Mouse (Mus musculus) urinary bladder, adult 2 months (tissue): Measurements from ENCODE around the gene Zfp27. TPM values are rescaled to one million over a fixed set of nuclear protein-coding genes. Genes with fewer than 3 reads are reported as not detected.
"Not testable (repeated sequence)": the region's sequence is repeated elsewhere in the genome, so short reads cannot be mapped to it uniquely, and the experiment has no call there.

ENCODE experiments used
- DNase-seq: peaks from one replicate; pipeline ENCODE4 v3.0.0; 2022; ENCODE audit warnings: low spot score
- polyA plus RNA-seq: library from polyadenylated mRNA; depleted of rRNA; stranded (reverse); fragments of >200 nt; gene quantifications from 2 replicates; pipeline ENCODE4 v1.2.3, GENCODE M21; 2012; rRNA removed

The Zfp27 gene
- polyA plus RNA-seq, 1 experiment: 6.0 TPM

DNA sequence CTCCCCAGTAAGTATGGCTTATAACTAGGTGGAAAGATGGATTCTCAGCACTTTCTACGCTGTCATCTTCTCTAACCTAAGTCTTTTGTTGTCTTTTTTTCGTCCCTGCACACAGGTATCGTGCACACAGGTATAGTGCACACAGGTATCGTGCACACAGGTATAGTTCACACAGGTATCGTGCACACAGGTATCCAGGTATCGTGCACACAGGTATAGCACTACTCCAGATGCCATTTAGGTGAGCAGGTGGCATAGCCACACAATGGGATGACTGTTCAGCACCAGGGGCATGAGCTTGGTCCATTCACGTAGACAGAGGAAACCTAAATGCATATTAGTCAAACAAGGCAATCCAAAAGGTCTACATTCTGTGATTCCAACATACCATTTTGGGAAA, 15.9 kb downstream of the Zfp27 start:
- no peak for DNase-seq

DNA sequence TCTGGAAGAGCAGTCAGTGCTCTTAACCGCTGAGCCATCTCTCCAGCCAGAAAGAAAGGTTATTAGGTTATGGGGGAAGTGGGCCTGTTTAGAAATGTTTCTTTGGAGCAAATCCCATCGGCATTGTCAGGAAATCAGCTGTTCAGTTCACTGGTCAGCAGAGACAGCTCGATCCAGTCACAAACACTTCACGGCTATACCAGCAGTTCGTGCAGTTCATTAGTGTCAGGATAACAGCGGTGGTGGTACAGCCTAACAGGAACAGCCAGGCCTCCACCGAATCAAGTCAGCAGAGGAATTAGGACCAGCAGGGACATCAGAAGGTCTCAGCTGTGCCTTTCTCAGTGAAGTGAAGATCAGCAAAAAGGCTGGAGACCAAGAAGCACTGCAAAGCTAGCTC, 25.5 kb downstream of the Zfp27 start:
- DNase-seq: no peak

DNA sequence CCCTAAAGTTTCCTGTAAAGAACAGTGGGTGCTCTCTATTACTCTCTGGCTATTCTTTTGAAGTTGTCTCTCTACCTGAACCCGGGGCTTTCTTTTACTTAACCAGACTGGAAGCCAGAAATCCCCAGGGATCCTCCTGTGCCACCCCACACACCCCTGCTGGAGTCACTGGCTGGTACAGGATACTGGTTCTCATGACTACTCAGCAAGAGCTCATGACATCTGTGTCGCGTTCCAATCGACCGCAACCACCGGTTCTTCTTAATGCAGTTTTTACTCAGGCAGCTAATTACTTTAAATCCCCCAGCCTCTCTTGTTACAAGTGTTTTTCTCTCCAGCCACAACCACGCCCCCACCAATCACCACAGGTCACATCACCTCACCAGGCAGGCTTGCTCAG, 26.3 kb downstream of the Zfp27 start:
- no peak for DNase-seq

DNA sequence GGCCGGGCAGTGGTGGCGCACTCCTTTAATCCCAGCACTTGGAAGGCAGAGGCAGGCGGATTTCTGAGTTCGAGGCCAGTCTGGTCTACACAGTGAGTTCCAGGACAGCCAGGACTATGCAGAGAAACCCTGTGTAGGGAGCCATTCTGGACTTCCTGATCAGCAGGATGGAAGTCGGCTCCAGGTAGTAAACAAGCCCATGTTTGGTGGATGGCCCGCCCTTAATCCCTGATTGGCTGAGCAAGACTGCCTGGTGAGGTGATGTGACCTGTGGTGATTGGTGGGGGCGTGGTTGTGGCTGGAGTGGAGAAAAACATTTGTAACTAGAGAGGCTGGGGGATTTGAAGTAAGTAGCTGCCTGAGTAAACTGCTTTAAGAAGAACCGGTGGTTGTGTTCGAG, 28.8 kb downstream of the Zfp27 start:
- not testable (repeated sequence) for DNase-seq

DNA sequence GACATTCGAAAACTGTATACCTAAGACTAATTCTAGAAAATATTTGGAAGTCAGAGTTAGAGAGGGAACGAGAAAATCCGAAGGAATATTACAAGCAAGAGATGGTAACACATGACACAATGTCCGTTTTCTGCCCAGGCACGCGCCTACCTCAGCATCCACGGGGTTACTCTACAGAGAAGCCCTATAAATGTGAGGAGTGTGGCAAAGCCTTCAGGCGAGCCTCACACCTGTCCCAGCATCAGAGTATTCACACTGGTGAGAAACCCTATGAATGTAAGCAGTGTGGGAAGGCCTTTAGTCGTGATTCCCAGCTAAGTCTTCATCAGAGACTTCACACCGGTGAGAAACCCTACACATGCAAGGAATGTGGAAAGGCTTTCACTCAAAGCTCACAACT, 32.1 kb downstream of the Zfp27 start:
- DNase-seq: no peak

DNA sequence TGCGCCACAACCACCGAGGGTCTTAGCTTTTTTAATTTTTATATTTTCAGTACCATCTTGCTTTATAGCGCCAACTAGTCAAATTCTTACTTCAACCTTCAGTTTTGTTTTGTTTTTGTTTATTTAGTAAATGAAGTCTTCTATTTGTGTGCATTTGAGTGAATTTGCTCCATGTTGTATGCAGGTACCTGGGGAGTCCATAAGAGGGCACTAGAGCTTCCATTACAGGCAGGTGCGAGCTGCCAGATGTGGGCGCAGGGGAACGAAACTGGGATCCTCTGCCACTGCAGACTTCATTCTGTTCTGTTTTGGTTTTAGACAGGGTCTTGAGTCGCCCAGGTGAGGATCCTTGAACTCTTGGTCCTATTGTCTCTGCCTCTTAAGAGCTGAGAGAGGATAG, 44.7 kb downstream of the Zfp27 start:
- no peak for DNase-seq

DNA sequence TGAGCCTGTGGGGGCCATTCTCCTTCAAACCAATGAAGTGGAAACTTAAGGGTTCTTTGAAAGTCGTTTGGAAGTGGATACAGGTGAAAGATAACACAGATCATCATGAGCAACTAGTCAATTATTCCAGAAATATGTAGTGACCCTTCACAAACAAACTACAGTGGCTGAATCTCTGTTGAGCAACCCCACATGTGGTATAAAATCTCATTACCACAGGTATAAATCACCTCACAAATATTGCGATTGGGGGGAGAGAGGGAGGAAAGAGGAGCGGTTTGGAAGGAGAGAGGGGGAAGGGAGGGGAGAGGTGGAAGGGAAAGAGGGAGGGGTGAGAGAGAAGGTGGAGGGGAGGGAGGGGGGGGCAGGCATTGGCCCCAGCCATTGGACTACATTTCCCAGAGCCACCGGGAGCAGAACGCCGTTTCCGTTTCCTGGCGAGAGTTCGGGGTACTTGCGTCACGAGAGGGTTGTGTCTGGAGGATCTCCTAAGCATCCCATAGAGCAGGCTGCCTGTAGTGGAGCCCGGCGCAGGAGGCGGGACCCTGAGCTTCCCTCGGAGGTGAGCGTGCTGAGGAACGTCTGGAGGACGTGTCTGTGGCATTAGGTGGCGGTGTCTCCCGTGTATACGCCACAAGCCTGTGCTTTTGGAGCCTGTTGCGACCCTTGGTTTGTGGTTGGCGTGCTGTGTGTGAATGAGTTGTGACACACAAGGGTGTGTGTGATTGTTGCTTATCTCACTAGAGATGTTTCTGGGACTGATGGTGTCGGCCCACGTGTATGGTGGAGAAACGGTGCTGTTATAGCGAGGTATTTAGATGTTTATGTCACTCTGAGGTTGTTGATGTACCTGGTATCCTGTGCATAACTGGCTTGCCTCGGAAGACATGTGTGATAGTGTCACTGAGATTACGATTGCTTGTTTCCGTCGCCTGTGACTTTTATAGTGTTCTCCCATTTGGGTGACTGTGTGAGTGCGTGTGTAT, 46.5 kb downstream of the Zfp27 start, which contains the start of gene Zfp420:
Zfp420 (plus strand) TSS at position 448 of the 986 bp plus-strand sequence.
- DNase-seq: peak; percentile 49

DNA sequence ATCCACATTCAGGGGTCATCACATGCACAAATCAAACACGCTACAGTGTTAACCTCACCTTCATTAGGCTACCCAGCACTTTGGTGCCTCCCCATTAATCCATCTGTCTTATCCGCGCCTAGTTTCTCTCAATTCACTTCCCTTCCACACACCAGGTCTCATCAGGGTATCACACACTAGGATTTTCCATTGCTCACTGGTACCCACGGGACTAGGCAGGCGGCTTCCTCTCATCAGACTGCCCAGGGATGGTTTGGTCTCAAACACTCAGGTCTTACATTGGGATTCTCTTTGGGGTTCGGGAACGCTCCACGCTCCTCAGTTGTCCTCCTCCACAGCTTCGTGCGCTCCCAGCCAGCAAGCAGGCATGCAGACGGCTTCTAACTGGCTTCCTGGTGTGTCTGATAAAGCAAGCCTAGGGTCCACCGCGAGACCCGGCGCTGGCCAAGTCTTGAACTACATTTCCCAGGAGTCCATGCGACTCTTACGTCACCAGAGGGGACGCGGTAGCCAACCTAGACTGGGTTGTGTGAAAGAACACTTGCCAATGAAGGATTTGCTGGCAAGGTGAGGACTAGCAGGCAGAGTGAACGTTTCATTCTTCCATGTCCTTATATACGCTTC, 53.0 kb downstream of the Zfp27 start, which contains the start of gene Zfp940:
Zfp940 (minus strand) TSS at position 451 of the 624 bp plus-strand sequence.
- DNase-seq: peak; percentile 48

- DNase-seq: no peak
Measured at GRCm38 (mm10) chr7:29852831-29853218, 53.5 kb downstream of the Zfp27 start.

DNA sequence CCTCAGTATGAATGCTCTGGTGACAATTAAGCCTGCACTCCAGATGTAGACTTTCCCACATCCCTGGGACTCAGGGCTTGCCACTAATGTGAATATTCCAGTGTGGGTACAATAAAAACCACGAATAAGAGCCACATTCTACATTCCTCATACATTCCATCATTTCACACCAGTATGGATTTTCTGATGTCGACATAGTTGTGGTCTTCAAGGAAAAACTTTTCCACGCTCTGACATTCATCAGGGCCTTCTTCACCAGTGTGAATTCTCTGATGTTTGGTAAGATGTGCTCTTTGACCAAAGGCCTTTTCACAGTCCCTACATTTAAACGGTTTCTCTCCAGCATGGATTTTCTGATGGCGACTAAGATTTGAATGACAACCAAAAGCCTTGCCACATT, 61.8 kb downstream of the Zfp27 start:
- DNase-seq: no peak

Other genes starting within 250 kb of the Zfp27 start
- not detected in 2 replicates for gene Catsperg2, start 179.5 kb downstream of the Zfp27 start, polyA plus RNA-seq
- gene Zfp84, start 138.0 kb downstream of the Zfp27 start, polyA plus RNA-seq: 9.7 and 10.1 TPM in 2 replicates
- 2.7 and 3.7 TPM in 2 replicates for gene Zfp30, start 122.6 kb downstream of the Zfp27 start, polyA plus RNA-seq
- gene Zfp790, start 90.5 kb downstream of the Zfp27 start, polyA plus RNA-seq: 8.8 and 9.2 TPM in 2 replicates
- gene Zfp940, start 52.9 kb downstream of the Zfp27 start, polyA plus RNA-seq: 1.1 and 1.4 TPM in 2 replicates
- 7.0 and 8.1 TPM in 2 replicates for gene Zfp420, start 46.6 kb downstream of the Zfp27 start, polyA plus RNA-seq
- gene Zfp383, start 1.7 kb upstream of the Zfp27 start, polyA plus RNA-seq: 7.5 and 8.1 TPM in 2 replicates
- 7.7 TPM in 2 replicates for gene Zfp74, start 47.5 kb upstream of the Zfp27 start, polyA plus RNA-seq
- 8.7 and 9.0 TPM in 2 replicates for gene Zfp568, start 77.4 kb upstream of the Zfp27 start, polyA plus RNA-seq
- gene Zfp14, start 144.8 kb upstream of the Zfp27 start, polyA plus RNA-seq: 11.0 and 14.3 TPM in 2 replicates
- 1.3 and 1.9 TPM in 2 replicates for gene Zfp82, start 166.3 kb upstream of the Zfp27 start, polyA plus RNA-seq
- 0.15 and 0.17 TPM in 2 replicates for gene Gm26920, start 183.8 kb upstream of the Zfp27 start, polyA plus RNA-seq
- gene Zfp566, start 184.0 kb upstream of the Zfp27 start, polyA plus RNA-seq: 3.6 and 4.7 TPM in 2 replicates
- 39.0 and 39.6 TPM in 2 replicates for gene Zfp260, start 188.2 kb upstream of the Zfp27 start, polyA plus RNA-seq
- gene Zfp382, start 215.4 kb upstream of the Zfp27 start, polyA plus RNA-seq: 2.6 and 3.0 TPM in 2 replicates